Mouse (Mus musculus) midbrain, embryonic 16.5 days (tissue): ENCODE measurements around the gene 1500015O10Rik. TPM values are rescaled to one million over a fixed set of nuclear protein-coding genes. Genes with fewer than 3 reads are reported as not detected.

Experiments
- ATAC-seq: fragments of 200-750 bp; cut with Nextera tagmentation; 2 replicates; pipeline ENCODE4 v1.8.0; 2017; ENCODE audit warnings: moderate TSS enrichment
- H3K27ac ChIP-seq: fragments of 300-500 bp; sonication (generic); 2 replicates; pipeline ENCODE4 v1.5.1; 2014; ENCODE audit warnings: mild to moderate bottlenecking, low read length, mixed read lengths
- H3K27me3 ChIP-seq: fragments of 300-500 bp; sonication (generic); 2 replicates; pipeline ENCODE4 v1.6.1; 2014; ENCODE audit warnings: low read depth, low read length, mixed read lengths; ENCODE audit not compliant: control insufficient read depth, insufficient read depth
- H3K36me3 ChIP-seq: fragments of 300-500 bp; sonication (generic); 2 replicates; pipeline ENCODE4 v1.6.1; 2014; ENCODE audit warnings: mild to moderate bottlenecking, low read length, moderate library complexity, mixed read lengths; ENCODE audit not compliant: control insufficient read depth, insufficient read depth
- H3K4me1 ChIP-seq: fragments of 300-500 bp; sonication (generic); 2 replicates; pipeline ENCODE4 v1.6.1; 2014; ENCODE audit warnings: mild to moderate bottlenecking, low read length, mixed read lengths; ENCODE audit not compliant: control insufficient read depth, insufficient read depth
- H3K4me2 ChIP-seq: fragments of 300-500 bp; sonication (generic); 2 replicates; pipeline ENCODE4 v1.6.1; 2014; ENCODE audit warnings: mild to moderate bottlenecking, low read length, mixed read lengths
- H3K4me3 ChIP-seq: fragments of 300-500 bp; sonication (generic); 2 replicates; pipeline ENCODE4 v1.5.1; 2014; ENCODE audit warnings: low read depth, mild to moderate bottlenecking, low read length, moderate library complexity, mixed read lengths
- H3K9ac ChIP-seq: fragments of 300-500 bp; sonication (generic); 2 replicates; pipeline ENCODE4 v1.6.1; 2014; ENCODE audit warnings: low read depth, low read length, mixed read lengths
- H3K9me3 ChIP-seq: fragments of 300-500 bp; sonication (generic); replicated peaks from 2 replicates; pipeline ENCODE4 v1.6.1; 2014; ENCODE audit warnings: mild to moderate bottlenecking, low read length, mixed read lengths; ENCODE audit not compliant: control insufficient read depth, poor library complexity, severe bottlenecking
- WGBS: fragments of 180-500 bp; shearing (Covaris S2); extraction: QIAGEN DNeasy Blood & Tissue Kit; methylation state at CpG from one replicate; pipeline ENCODE4 v1.1.7; 2014; 5-methylcytosine and 5-hydroxymethylcytosine counted together
- polyA plus RNA-seq: library from polyadenylated mRNA; unstranded; fragments of >200 nt; fragmentation: Nextera tagmentation; extraction: Ambion mirVana; gene quantifications from 2 replicates; pipeline ENCODE4 v1.2.1, GENCODE M21; 2015

1500015O10Rik gene
- polyA plus RNA-seq, 1 experiment from 2014 or later: 19.0 TPM

DNA sequence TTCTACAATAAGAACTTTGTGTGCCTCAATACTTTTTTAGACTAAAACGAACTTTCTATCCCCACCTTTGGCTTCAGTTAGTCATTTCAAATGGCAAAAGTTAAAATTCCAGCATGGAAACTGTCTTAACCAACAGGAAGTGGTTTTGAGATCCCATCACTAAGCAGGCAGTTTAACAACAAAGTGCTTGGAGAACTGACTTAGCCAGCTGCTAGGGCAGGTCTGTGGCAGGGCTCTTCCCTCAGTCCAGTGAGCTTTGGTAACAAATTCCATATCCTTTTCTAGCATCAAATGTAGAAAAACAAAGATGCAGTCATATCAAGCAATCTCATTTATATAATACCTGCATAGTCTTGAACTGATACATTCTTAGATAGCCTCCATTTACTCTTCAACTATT lies 7.9 kb upstream of the 1500015O10Rik start:
- Histone ChIP-seq H3K36me3 (no peaks in the 10 kb centered on the region), H3K9me3 (no peaks in the 10 kb centered on the region), H3K9ac (no peak overlapping the region), H3K4me1 (no peaks in the 10 kb centered on the region), H3K27ac (no peak overlapping the region), H3K27me3 (no peaks in the 10 kb centered on the region), H3K4me2 (no peak overlapping the region), H3K4me3 (no peak overlapping the region)
- no peak for ATAC-seq
- 81% methylated on average over 1 of the region's 1 CpGs for WGBS

DNA sequence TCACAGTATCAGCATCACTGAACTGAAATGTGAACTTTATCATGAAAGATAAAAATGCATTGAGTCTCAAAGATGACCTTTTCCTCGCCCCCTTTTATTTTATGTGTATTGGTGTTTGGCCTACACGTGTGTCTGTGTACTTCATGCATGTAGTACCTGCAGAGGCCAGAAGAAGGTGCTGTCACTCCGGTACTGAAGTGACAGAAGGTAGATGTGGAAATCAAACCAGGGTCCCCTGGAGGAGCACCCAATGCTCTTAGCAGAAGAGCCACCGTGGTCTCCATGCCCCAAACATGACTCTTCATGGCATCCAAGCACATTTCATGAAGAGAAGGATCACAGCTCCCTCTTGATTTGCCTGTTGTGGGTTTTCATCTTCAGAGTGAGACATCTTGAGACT lies 1.7 kb downstream of the 1500015O10Rik start:
- Histone ChIP-seq H3K27ac (0 out of 2 replicates have a peak overlapping the region, but pooled peaks have one; percentile 26), H3K4me3 (no peak overlapping the region), H3K27me3 (no peaks in the 10 kb centered on the region), H3K36me3 (no peaks in the 10 kb centered on the region), H3K9ac (no peak overlapping the region), H3K9me3 (no peaks in the 10 kb centered on the region), H3K4me2 (no peak overlapping the region), H3K4me1 (0 out of 2 replicates have a peak, but pooled peaks cover 2% of the 10 kb centered on the region)
- no peak for ATAC-seq
- WGBS: 88% methylated on average over 4 of the region's 4 CpGs

DNA sequence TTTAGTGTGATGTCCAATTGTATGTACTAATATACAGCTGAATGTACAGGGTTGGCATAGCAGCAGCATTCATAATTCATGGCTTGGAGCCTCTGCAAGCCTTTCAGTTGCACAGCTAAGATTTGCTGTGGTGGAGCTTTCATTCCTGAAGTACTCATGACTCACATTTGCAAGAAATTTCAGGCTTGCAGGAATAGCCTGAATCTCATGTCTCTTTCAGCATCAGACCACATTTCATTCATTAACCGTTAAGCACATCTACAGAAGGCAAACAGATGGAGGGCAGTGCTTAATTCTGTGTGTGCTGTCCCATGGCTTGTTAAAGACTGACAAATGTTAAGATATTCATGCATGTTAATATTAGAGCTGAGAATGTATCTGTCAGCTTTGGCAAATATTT lies 2.3 kb downstream of the 1500015O10Rik start:
- no peaks in the 10 kb centered on the region for H3K36me3 ChIP-seq
- H3K27me3 ChIP-seq: no peaks in the 10 kb centered on the region
- 0 out of 2 replicates have a peak, but pooled peaks cover 2% of the 10 kb centered on the region for H3K4me1 ChIP-seq
- no peak overlapping the region for H3K4me3 ChIP-seq
- H3K27ac ChIP-seq: 0 out of 2 replicates have a peak overlapping the region, but pooled peaks have one; percentile 26
- H3K9me3 ChIP-seq: no peaks in the 10 kb centered on the region
- no peak; the same call in 1 of the 2 replicates for ATAC-seq
- H3K4me2 ChIP-seq: no peak overlapping the region
- H3K9ac ChIP-seq: no peak overlapping the region
- 82% methylated on average over 1 of the region's 1 CpGs for WGBS

DNA sequence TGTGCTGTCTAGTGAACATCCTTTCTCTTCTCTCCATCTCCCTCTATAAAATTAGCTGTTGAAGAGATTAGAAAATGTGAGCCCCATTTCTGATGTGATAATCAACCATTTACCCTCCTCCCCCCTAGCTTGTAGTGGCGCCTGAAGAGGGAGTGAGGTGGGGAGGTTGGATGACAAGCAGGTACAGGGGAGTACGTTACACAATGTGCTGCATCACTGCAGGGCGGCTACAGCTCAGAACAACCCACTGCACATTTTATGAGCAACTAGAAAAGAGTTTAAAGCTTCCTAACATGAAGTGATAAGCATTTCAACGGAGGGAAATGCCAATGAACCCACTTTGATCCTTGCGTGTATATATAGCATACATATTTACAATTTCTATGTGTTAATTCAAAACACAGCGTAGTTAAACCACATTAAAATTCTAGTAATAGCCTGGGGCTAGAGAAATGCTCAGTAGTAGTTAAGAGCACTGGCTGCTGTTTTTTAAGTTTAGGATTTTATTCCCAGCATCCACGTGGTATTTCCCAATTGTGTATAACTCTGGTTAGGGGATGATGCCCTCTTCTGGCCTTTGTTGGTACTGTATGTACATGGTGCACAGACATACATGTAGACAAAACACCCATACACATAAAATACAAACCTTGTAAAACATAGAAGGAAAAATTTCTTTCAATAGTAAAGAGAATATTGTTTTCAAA lies 7.6 kb downstream of the 1500015O10Rik start:
- Histone ChIP-seq H3K9ac (no peak overlapping the region), H3K4me2 (no peak overlapping the region), H3K27me3 (no peaks in the 10 kb centered on the region), H3K4me1 (no peaks in the 10 kb centered on the region), H3K36me3 (no peaks in the 10 kb centered on the region), H3K27ac (no peak overlapping the region), H3K9me3 (no peaks in the 10 kb centered on the region), H3K4me3 (no peak overlapping the region)
- 61% methylated on average over 7 of the region's 7 CpGs for WGBS
- ATAC-seq: peak; percentile 88

DNA sequence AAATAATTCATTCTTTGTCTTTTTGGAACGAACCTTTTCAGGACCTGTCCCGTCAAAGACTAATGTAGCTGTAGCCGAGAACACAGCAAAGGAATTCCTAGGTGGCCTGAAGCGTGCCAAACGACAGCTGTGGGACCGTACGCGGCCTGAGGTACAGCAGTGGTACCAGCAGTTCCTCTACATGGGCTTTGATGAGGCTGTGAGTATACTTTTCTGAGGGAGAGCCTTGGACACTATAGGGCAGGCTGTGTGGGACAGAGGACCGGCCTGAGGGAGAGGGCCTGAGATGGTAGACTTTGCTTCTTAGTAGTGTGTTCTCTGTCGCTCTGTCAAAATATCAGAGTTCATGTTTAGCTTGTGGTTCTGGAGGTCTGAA lies 8.1 kb downstream of the 1500015O10Rik start:
- Histone ChIP-seq H3K27ac (no peak overlapping the region), H3K9ac (no peak overlapping the region), H3K27me3 (no peaks in the 10 kb centered on the region), H3K9me3 (no peaks in the 10 kb centered on the region), H3K4me3 (no peak overlapping the region), H3K36me3 (no peaks in the 10 kb centered on the region), H3K4me1 (no peaks in the 10 kb centered on the region), H3K4me2 (no peak overlapping the region)
- peak; percentile 57; the same call in 1 of the 2 replicates for ATAC-seq
- 85% methylated on average over 10 of the region's 10 CpGs for WGBS

DNA sequence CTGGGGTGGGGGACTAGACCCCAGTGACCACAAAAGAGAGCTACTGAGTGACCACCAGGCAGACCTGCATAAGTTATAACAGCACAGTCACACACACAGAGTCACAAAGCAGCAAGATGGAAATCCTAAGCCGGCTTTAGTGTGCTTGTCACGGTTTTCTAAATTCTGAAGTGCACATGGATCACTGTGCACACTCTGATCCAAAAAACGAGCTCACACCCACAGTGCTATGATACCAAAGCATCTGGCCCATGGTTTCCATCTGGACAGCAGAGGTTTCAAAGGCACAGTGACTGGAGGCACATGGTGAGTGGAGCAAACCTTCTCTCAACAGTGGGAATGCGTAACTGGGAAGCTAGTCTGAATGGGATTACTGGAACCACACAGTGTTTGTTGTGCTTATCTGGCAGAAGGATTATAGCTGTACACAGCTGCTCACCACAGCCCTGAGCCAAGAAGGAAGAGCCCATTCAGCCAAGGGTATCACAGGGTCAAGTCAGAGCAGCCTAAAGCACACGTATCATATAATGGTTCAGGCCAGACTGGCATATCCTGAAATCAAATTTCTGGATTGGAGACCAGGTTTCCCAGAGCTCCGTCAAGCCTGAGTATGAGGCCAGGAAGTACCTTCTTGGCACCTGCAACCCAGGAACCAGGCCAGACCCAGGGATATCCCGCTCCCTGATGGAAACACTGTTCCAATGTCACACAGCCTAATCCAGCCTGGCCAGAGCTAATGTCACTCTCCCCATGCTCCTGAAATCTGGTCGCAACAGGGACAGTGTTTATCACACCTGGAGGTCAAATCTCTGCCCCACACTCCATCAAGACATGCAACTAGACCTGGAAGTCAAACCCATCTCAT lies 24.3 kb downstream of the 1500015O10Rik start:
- ATAC-seq: peak; percentile 84
- Histone ChIP-seq H3K9ac (no peak overlapping the region), H3K9me3 (no peaks in the 10 kb centered on the region), H3K27ac (no peak overlapping the region), H3K36me3 (peaks cover 11% of the 10 kb centered on the region), H3K4me2 (no peak overlapping the region), H3K4me3 (no peak overlapping the region), H3K27me3 (no peaks in the 10 kb centered on the region), H3K4me1 (no peaks in the 10 kb centered on the region)
- 61% methylated on average over 8 of the region's 8 CpGs for WGBS

DNA sequence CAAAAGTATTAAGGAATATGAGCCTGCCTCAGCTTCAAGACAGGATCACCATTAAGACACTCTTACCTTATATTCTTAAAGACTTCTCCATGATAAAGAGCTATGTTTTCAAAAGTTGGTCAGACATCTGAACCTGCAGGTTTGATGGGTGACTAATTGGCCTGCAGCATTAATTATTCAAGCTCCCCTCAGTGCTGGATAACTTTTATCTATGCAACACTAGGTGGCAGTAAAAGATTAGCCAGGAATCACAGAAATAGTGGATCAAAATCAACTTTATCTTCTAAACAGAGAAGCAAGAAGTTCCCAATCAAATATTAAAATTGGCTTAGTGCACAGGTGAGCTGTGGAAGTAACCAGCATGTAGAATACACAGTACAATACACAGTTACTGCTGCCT lies 29.7 kb downstream of the 1500015O10Rik start:
- no peaks in the 10 kb centered on the region for H3K4me1 ChIP-seq
- no peak overlapping the region for H3K27ac ChIP-seq
- ATAC-seq: no peak
- peaks cover 15% of the 10 kb centered on the region for H3K36me3 ChIP-seq
- no peak overlapping the region for H3K9ac ChIP-seq
- no peaks in the 10 kb centered on the region for H3K9me3 ChIP-seq
- no peak overlapping the region for H3K4me2 ChIP-seq
- no peak overlapping the region for H3K4me3 ChIP-seq
- no peaks in the 10 kb centered on the region for H3K27me3 ChIP-seq

DNA sequence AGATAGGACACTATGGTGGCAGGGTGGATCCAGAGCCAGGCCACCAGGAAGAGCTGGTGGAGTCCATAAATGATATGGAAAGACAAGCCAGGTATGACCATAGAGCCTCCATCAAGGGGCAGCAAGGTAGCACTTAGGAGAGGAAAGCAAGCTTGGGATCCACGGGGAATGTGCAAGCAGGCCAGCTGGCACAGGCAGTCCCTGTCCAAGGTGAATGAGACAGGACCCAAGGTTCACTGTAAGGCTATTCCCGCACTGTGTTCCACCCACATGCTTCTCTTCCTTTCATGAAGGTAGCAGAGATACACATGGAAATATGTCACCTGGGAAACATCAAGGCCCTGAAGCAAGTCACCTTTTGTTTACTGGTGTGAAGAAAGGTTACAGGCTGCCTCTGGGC lies 34.1 kb downstream of the 1500015O10Rik start:
- H3K4me1 ChIP-seq: no peaks in the 10 kb centered on the region
- 100% methylated on average over 2 of the region's 2 CpGs for WGBS

DNA sequence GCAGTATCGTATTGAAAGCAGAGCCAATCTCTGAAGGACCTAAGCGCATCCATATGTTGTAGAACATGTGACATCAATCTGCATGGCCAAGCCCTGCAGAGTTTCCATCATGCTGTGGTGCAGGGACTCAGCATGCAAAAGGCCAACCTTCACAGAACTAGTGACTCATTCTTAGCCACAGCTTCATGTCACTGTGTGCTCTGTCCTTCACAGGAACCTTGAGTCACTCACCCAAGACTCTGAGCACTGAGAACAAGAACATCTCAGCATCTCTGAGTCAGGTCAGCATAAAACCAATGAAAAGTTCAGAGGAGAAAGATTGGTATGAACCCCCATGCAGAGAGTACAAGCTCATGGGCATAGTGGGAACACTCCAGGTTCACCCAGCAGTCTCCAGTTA lies 35.9 kb downstream of the 1500015O10Rik start:
- Histone ChIP-seq H3K4me1 (no peaks in the 10 kb centered on the region), H3K36me3 (peaks cover 16% of the 10 kb centered on the region), H3K4me3 (no peak overlapping the region), H3K27me3 (no peaks in the 10 kb centered on the region), H3K4me2 (no peak overlapping the region), H3K9ac (no peak overlapping the region), H3K27ac (no peak overlapping the region), H3K9me3 (no peaks in the 10 kb centered on the region)
- no peak for ATAC-seq
- 89% methylated on average over 2 of the region's 2 CpGs for WGBS

More for the DNA sequence above, 34.1 kb downstream of the 1500015O10Rik start:
- Histone ChIP-seq H3K36me3 (peaks cover 13% of the 10 kb centered on the region), H3K4me2 (no peak overlapping the region), H3K27me3 (no peaks in the 10 kb centered on the region), H3K9ac (no peak overlapping the region), H3K4me3 (no peak overlapping the region), H3K27ac (no peak overlapping the region), H3K9me3 (no peaks in the 10 kb centered on the region)
- ATAC-seq: no peak
